Mouse (Mus musculus) E14TG2a.4 (cell line): ENCODE measurements around the gene Kpna2.

ENCODE experiments used
- CTCF ChIP-seq: conservative IDR thresholded peaks from 2 replicates; pipeline ENCODE4 v1.5.1; 2014; ENCODE audit warnings: low read length
- NANOG ChIP-seq: IDR thresholded peaks from 2 replicates; pipeline ENCODE4 v1.6.1; 2014; ENCODE audit warnings: borderline replicate concordance, low read length, mixed read lengths
- POU5F1 ChIP-seq: IDR thresholded peaks from 2 replicates; pipeline ENCODE4 v1.6.1; 2014; ENCODE audit warnings: low read length, borderline replicate concordance

- TF ChIP-seq CTCF (no peak), NANOG (no peak), POU5F1 (no peak)
Measured at GRCm38 (mm10) chr11:107046766-107047620, 47.7 kb upstream of the Kpna2 start.
